Mouse (Mus musculus): ENCODE data around the gene Zfp36l1.

Gene Zfp36l1

GRCm38 (mm10) chr12:80115142-80115862 is 2.5 kb upstream of the Zfp36l1 start:
- H3K9me3 ChIP-seq (ENCODE audit: low read length), result no peaks in the 10 kb centered on the region

DNA sequence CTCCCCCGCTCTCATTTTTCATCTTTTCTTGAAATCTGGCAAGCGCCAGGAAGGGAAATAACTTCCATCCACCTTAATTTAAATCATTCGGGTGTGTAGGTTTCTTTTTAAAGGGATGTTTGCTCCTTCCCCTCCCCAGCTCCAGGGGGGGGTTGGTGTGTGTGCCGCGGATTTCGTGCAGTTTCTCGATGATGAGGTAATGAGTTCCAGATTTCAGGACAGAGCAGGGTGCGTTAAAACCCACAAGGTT is 2.0 kb upstream of the Zfp36l1 start:
- Histone ChIP-seq H3K9me3 (ENCODE audit: low read length) (no peaks in the 10 kb centered on the region), H3K4me1 (replicated peaks; ENCODE audit: low read depth, low read length) (peaks cover 66% of the 10 kb centered on the region), H3K4me3 (replicated peaks; ENCODE audit: low read length) (peak overlapping the region; percentile 95), H3K36me3 (ENCODE audit: insufficient read depth, low read length) (peaks cover 13% of the 10 kb centered on the region), H3K27me3 (ENCODE audit: insufficient read depth, low read length) (peaks cover 47% of the 10 kb centered on the region)
- TF ChIP-seq POU5F1 (IDR thresholded peaks at IDR 0.05; ENCODE audit: borderline replicate concordance, low read length) (no peak), CTCF (conservative IDR thresholded peaks at IDR 0.05; ENCODE audit: low read length) (no peak), NANOG (IDR thresholded peaks at IDR 0.05; ENCODE audit: borderline replicate concordance, low read length) (no peak)

More at GRCm38 (mm10) chr12:80115142-80115862, 2.5 kb upstream of the Zfp36l1 start:
- Histone ChIP-seq H3K4me3 (replicated peaks; ENCODE audit: low read length) (peak overlapping the region; percentile 95), H3K4me1 (replicated peaks; ENCODE audit: low read depth, low read length) (peaks cover 62% of the 10 kb centered on the region), H3K27me3 (ENCODE audit: insufficient read depth, low read length) (peaks cover 46% of the 10 kb centered on the region), H3K36me3 (ENCODE audit: insufficient read depth, low read length) (peaks cover 12% of the 10 kb centered on the region)
- TF ChIP-seq NANOG (IDR thresholded peaks at IDR 0.05; ENCODE audit: borderline replicate concordance, low read length) (no peak), POU5F1 (IDR thresholded peaks at IDR 0.05; ENCODE audit: borderline replicate concordance, low read length) (no peak), CTCF (conservative IDR thresholded peaks at IDR 0.05; ENCODE audit: low read length) (no peak)

DNA sequence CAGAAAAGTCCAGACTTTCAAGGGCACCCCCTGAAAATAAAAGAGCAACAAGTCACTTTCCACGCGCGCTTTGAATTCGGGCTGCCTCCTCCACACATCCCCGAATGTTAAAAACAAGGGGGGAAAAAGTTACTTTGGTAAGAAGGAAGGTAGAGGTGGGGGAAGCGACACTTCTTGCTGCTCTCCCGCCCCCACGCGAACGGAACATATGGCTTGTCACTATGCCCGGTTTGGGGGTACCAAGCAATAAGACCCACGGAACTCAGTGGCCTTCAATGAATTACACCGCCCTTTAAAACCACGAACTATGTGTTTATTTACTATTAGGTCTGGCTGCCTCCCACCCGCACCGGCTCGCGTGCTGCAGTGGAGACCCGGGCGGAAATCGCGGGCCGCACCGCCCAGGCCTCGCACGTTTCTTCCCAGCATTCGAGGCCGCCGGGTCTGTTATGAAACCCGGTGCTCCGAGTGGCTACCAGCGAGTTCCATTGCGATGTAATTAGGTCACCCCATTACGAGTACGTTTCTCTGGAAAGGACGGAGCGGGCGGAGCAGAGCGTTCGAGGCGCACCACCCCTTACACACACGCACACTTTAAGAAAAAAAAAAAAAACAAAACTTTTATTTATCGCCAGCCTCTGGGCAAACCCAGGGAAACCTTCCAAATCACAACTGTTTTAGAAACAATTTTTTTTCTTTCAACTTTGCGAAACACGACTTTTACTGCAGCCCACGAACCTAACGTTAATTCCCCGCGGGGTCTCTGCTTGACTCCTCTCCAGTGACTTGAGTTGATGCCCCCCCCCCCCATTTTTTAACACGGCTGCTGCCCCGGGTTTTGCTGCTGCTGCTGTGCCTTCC is 1.4 kb upstream of the Zfp36l1 start:
- Histone ChIP-seq H3K9me3 (ENCODE audit: low read length) (no peaks in the 10 kb centered on the region), H3K27me3 (ENCODE audit: insufficient read depth, low read length) (peaks cover 42% of the 10 kb centered on the region), H3K4me3 (replicated peaks; ENCODE audit: low read length) (peak overlapping the region; percentile 95), H3K4me1 (replicated peaks; ENCODE audit: low read depth, low read length) (peaks cover 66% of the 10 kb centered on the region), H3K36me3 (ENCODE audit: insufficient read depth, low read length) (peaks cover 15% of the 10 kb centered on the region)
- TF ChIP-seq POU5F1 (IDR thresholded peaks at IDR 0.05; ENCODE audit: borderline replicate concordance, low read length) (no peak), CTCF (conservative IDR thresholded peaks at IDR 0.05; ENCODE audit: low read length) (no peak), NANOG (IDR thresholded peaks at IDR 0.05; ENCODE audit: borderline replicate concordance, low read length) (no peak)

DNA sequence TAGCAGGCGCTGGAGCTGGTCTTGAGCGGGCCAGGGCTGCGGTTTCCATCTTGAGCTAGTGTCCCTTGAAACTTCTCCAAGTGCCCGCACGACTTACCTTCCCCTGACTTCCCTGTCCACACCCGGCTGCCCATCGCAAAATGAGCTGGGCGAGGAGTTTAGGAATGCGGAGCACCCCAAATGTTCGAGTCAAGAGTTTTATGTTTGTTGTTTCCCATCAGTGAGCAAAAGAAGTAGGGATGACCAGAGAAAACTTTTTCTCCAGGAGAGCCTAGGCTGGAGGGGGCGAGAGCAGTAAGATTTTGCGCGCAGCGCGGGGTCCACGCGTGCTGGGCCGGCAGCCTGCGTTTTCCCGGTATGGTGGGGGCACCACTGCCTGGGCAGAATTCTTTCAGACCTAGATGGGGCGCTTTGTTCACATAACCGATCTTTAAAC is 791 bp upstream of the Zfp36l1 start:
- peaks cover 37% of the 10 kb centered on the region for H3K27me3 ChIP-seq (ENCODE audit: insufficient read depth, low read length)

GRCm38 (mm10) chr12:80112071-80112660 is 647 bp downstream of the Zfp36l1 start:
- peak overlapping the region; percentile 95 for H3K4me3 ChIP-seq (replicated peaks; ENCODE audit: low read length)
- H3K4me1 ChIP-seq (replicated peaks; ENCODE audit: low read depth, low read length), result peaks cover 61% of the 10 kb centered on the region
- peaks cover 27% of the 10 kb centered on the region for H3K36me3 ChIP-seq (ENCODE audit: insufficient read depth, low read length)
- H3K9me3 ChIP-seq (ENCODE audit: low read length), result no peaks in the 10 kb centered on the region
- H3K27me3 ChIP-seq (ENCODE audit: insufficient read depth, low read length), result peaks cover 36% of the 10 kb centered on the region
- TF ChIP-seq NANOG (IDR thresholded peaks at IDR 0.05; ENCODE audit: borderline replicate concordance, low read length), result no peak
- no peak for TF ChIP-seq POU5F1 (IDR thresholded peaks at IDR 0.05; ENCODE audit: borderline replicate concordance, low read length)
- no peak for TF ChIP-seq CTCF (conservative IDR thresholded peaks at IDR 0.05; ENCODE audit: low read length)

More for the DNA sequence above, 791 bp upstream of the Zfp36l1 start:
- peaks cover 65% of the 10 kb centered on the region for H3K4me1 ChIP-seq (replicated peaks; ENCODE audit: low read depth, low read length)
- H3K36me3 ChIP-seq (ENCODE audit: insufficient read depth, low read length), result peaks cover 16% of the 10 kb centered on the region
- peak overlapping the region; percentile 95 for H3K4me3 ChIP-seq (replicated peaks; ENCODE audit: low read length)
- H3K9me3 ChIP-seq (ENCODE audit: low read length), result no peaks in the 10 kb centered on the region
- TF ChIP-seq CTCF (conservative IDR thresholded peaks at IDR 0.05; ENCODE audit: low read length), result no peak
- TF ChIP-seq NANOG (IDR thresholded peaks at IDR 0.05; ENCODE audit: borderline replicate concordance, low read length), result no peak

GRCm38 (mm10) chr12:80111131-80112070 is 1.4 kb downstream of the Zfp36l1 start:
- H3K4me3 ChIP-seq (replicated peaks; ENCODE audit: low read length), result peak overlapping the region; percentile 95
- peaks cover 36% of the 10 kb centered on the region for H3K27me3 ChIP-seq (ENCODE audit: insufficient read depth, low read length)
- H3K4me1 ChIP-seq (replicated peaks; ENCODE audit: low read depth, low read length), result peaks cover 64% of the 10 kb centered on the region
- H3K9me3 ChIP-seq (ENCODE audit: low read length), result no peaks in the 10 kb centered on the region
- TF ChIP-seq NANOG (IDR thresholded peaks at IDR 0.05; ENCODE audit: borderline replicate concordance, low read length), result 0 out of 2 replicates have a peak, but pooled peaks have one; percentile 40
- no peak for TF ChIP-seq CTCF (conservative IDR thresholded peaks at IDR 0.05; ENCODE audit: low read length)
- peaks cover 29% of the 10 kb centered on the region for H3K36me3 ChIP-seq (ENCODE audit: insufficient read depth, low read length)

DNA sequence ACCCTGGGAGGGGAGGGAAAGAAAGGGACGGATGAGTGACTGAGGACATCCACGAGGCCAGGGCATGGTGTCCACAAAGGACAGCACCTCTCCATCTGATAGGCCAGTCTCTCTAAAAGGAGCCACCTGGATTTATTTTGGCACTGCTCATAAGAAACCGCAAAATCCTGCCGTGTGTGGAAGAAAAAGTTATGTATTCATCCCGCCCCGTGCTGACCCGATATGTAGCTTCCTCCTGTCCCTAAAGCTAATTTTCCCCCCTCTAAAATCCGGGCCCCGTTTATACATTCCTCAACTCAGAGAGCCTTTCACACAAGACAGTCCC is 2.3 kb downstream of the Zfp36l1 start:
- Histone ChIP-seq H3K4me3 (replicated peaks; ENCODE audit: low read length) (peak overlapping the region; percentile 95), H3K27me3 (ENCODE audit: insufficient read depth, low read length) (peaks cover 37% of the 10 kb centered on the region), H3K9me3 (ENCODE audit: low read length) (no peaks in the 10 kb centered on the region), H3K4me1 (replicated peaks; ENCODE audit: low read depth, low read length) (peaks cover 58% of the 10 kb centered on the region), H3K36me3 (ENCODE audit: insufficient read depth, low read length) (peaks cover 29% of the 10 kb centered on the region)
- TF ChIP-seq NANOG (IDR thresholded peaks at IDR 0.05; ENCODE audit: borderline replicate concordance, low read length) (no peak), POU5F1 (IDR thresholded peaks at IDR 0.05; ENCODE audit: borderline replicate concordance, low read length) (no peak), CTCF (conservative IDR thresholded peaks at IDR 0.05; ENCODE audit: low read length) (no peak)

Measured in E14TG2a.4 (cell line).